Mouse (Mus musculus): ENCODE measurements around the gene Adcy2.

DNA sequence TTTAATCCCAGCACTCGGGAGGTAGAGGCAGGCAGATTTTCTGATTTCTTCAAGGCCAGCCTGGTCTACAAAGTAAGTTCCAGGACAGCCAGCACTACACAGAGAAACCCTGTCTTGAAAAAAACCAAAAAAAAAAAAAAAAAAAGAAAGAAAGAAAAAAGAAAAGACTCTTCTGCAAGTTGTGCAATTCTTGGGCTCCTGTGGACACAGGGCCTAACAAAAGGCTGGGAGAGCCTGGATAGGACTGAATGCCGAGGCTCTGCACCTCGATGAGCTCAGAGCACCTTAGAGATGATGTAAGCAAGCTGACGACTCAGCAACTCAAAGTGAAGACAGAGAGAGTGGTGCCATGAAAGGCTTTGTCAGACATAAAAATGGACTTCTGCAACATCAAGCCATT is 424.9 kb downstream of the Adcy2 start:
- TF ChIP-seq POLR2A (IDR thresholded peaks at IDR 0.05; ENCODE audit: low read depth, low read length) (no peak), CTCF (IDR thresholded peaks at IDR 0.05; ENCODE audit: borderline replicate concordance, insufficient read depth, low read length) (no peak)
